Mouse (Mus musculus) frontal cortex, postnatal 25 days (tissue): Measurements from ENCODE around the gene Slc16a14.

Experiments
- DNase-seq, 2 experiments: peaks; one replicate each; pipeline ENCODE4 v3.0.0; 2022; ENCODE audit warnings: low spot score in 2 of 2

Slc16a14 gene

GRCm38 (mm10) chr1:84866706-84867230 lies 68.2 kb downstream of the Slc16a14 start:
- DNase-seq, result no peak

GRCm38 (mm10) chr1:84866231-84866630 lies 68.7 kb downstream of the Slc16a14 start:
- no peak for DNase-seq

- no peak for DNase-seq
These were observed 70.3 kb downstream of the Slc16a14 start for GRCm38 (mm10) chr1:84864645-84865044.

GRCm38 (mm10) chr1:84861255-84861630 lies 73.7 kb downstream of the Slc16a14 start:
- no peak for DNase-seq

GRCm38 (mm10) chr1:84860360-84861254 lies 74.3 kb downstream of the Slc16a14 start:
- DNase-seq, result no peak

- no peak for DNase-seq
These were observed 75.3 kb downstream of the Slc16a14 start for GRCm38 (mm10) chr1:84859597-84859996.
